Mouse (Mus musculus): ENCODE data around the gene Anapc15-ps. TPM values are rescaled to one million over a fixed set of nuclear protein-coding genes. Genes with fewer than 3 reads are reported as not detected.

Anapc15-ps gene
- polyA plus RNA-seq, 1 experiment from 2014 or later = not detected

- Histone ChIP-seq H3K27ac (replicated peaks) (no peak overlapping the region), H3K36me3 (replicated peaks) (no peaks in the 10 kb centered on the region), H3K4me1 (peaks cover 9% of the 10 kb centered on the region), H3K27me3 (replicated peaks; ENCODE audit: low read depth, poor library complexity, severe bottlenecking) (no peaks in the 10 kb centered on the region), H3K4me3 (no peak overlapping the region), H3K9me3 (no peaks in the 10 kb centered on the region)
- 86% methylated on average over 4 of the region's 4 CpGs for WGBS
- DNase-seq (ENCODE audit: low spot score) = no peak
These were observed 12.8 kb upstream of the Anapc15-ps start for GRCm38 (mm10) chr10:95686041-95686440.

DNA sequence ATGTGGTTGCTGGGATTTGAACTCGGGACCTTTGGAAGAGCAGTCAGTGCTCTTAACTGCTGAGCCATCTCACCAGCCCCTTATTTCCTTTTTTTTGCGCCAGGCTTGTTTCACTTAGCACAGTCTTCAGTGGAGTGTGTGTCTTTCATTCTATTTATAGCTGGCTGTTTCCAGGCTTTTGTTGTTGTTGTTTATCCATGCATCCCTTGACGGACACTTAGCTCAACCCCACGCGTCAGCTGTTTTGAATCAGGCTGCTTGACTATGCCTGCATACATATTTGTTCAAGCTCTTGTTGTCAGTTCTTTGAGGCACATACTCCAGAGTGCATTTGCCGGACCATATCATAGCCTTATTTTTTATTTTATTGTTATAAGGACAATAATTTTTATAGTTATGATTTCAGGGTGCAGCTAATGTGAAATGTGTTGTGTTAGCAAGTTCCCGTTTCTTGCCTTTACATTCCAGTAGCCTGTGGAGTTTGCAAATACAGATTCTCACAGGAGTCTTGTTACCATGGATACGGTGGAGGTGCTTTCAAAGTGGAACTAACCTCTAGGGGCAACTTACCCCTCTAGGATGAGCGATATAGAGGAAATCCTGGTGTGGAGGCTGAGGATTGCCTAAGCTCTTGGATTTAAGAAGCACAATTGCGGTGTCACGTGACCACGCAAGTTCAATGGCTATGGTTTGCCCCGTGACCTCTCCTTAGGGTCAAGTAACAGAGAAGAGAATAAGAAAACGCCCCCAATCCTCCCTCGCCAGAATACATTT lies 11.7 kb upstream of the Anapc15-ps start:
- Histone ChIP-seq H3K4me3 (no peak overlapping the region), H3K9me3 (no peaks in the 10 kb centered on the region), H3K36me3 (replicated peaks) (no peaks in the 10 kb centered on the region), H3K27me3 (replicated peaks; ENCODE audit: low read depth, poor library complexity, severe bottlenecking) (no peaks in the 10 kb centered on the region), H3K27ac (replicated peaks) (no peak overlapping the region), H3K4me1 (peaks cover 20% of the 10 kb centered on the region)
- DNase-seq (ENCODE audit: low spot score) = peak; percentile 42
- WGBS = 41% methylated on average over 15 of the region's 15 CpGs

GRCm38 (mm10) chr10:95684250-95684649 lies 11.0 kb upstream of the Anapc15-ps start:
- Histone ChIP-seq H3K4me3 (no peak overlapping the region), H3K4me1 (peaks cover 20% of the 10 kb centered on the region), H3K36me3 (replicated peaks) (no peaks in the 10 kb centered on the region), H3K27me3 (replicated peaks; ENCODE audit: low read depth, poor library complexity, severe bottlenecking) (no peaks in the 10 kb centered on the region), H3K27ac (replicated peaks) (no peak overlapping the region), H3K9me3 (no peaks in the 10 kb centered on the region)
- no peak for DNase-seq (ENCODE audit: low spot score)
- 91% methylated on average over 4 of the region's 4 CpGs for WGBS

DNA sequence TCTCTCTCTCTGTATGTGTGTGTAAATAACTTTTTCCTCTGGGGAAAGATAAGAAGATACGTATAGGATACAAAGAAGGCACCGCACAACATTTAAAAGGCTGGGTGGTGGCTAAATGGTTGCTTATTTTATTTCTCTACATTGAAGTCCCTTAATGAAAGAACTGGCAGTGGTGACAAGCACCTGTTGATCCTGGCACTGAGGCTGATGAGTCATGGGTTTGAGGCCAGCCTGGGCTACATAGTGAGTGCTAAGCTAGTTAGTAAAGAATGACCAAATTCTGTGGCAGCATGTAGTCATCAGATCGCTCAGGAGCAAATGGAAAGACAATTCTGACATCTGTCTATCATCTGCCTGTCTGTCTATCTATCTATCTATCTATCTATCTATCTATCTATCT lies 10.5 kb upstream of the Anapc15-ps start:
- Histone ChIP-seq H3K27me3 (replicated peaks; ENCODE audit: low read depth, poor library complexity, severe bottlenecking) (no peaks in the 10 kb centered on the region), H3K36me3 (replicated peaks) (no peaks in the 10 kb centered on the region)
- 97% methylated on average over 3 of the region's 3 CpGs for WGBS

DNA sequence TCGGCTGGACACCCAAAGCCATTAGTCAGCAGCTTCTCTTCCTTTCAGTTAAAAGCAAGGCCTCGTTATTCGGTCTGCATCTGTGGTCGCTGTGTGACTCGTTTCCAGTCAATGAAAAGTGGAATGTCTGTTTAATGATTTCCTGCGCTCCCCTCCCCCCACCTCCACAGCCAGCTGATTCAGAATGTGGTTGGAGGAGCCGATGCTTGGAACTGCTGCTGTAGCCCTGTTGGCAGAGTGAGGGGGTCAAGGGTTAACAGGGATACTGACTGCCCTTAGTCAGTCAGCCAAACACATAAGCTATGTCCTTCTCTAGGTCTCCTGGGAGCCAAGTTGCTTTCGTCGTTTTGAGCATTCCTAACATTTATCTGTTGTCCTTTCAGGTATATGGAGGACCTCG lies 9.7 kb upstream of the Anapc15-ps start:
- H3K36me3 ChIP-seq (replicated peaks) = no peaks in the 10 kb centered on the region
- no peak overlapping the region for H3K27ac ChIP-seq (replicated peaks)
- no peaks in the 10 kb centered on the region for H3K9me3 ChIP-seq
- WGBS = 57% methylated on average over 10 of the region's 10 CpGs
- H3K27me3 ChIP-seq (replicated peaks; ENCODE audit: low read depth, poor library complexity, severe bottlenecking) = no peaks in the 10 kb centered on the region
- DNase-seq (ENCODE audit: low spot score) = no peak
- H3K4me3 ChIP-seq = no peak overlapping the region
- peaks cover 30% of the 10 kb centered on the region for H3K4me1 ChIP-seq

More for the DNA sequence above, 10.5 kb upstream of the Anapc15-ps start:
- Histone ChIP-seq H3K4me3 (no peak overlapping the region), H3K4me1 (peaks cover 24% of the 10 kb centered on the region), H3K9me3 (no peaks in the 10 kb centered on the region), H3K27ac (replicated peaks) (no peak overlapping the region)
- DNase-seq (ENCODE audit: low spot score) = no peak

DNA sequence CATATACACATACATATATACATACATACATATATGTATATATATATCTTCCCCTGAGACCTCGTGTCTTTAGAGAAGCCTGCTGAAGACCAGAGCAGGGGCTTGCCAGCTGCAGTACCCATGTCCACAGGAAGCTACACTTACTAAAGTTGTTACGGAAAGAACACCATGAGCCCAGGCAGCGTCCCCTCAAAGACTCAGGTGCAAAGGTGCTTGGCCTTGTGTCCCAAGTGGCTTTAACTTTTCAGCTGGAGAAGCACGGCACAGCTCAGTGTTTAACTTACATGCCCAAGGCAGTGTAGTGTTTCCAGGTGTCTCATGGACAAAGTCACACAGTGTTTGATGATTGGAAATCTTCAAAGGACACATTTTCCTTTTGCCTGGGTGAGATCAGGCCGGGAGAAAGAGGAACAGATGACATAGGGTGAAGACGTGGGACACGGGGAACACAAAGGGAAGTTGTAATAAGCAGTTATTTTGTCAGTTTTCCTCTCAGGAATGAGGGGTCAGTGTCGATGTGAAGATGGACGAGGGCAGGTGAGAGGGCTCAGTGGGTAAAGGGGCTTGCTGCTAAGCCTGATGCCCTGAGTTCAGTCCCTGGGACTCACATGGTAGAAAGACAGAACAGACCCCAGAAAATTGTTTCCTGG lies 9.0 kb upstream of the Anapc15-ps start:
- Histone ChIP-seq H3K27me3 (replicated peaks; ENCODE audit: low read depth, poor library complexity, severe bottlenecking) (no peaks in the 10 kb centered on the region), H3K9me3 (no peaks in the 10 kb centered on the region), H3K36me3 (replicated peaks) (no peaks in the 10 kb centered on the region), H3K27ac (replicated peaks) (no peak overlapping the region), H3K4me3 (no peak overlapping the region), H3K4me1 (peaks cover 35% of the 10 kb centered on the region)
- 79% methylated on average over 9 of the region's 9 CpGs for WGBS
- DNase-seq (ENCODE audit: low spot score) = no peak

DNA sequence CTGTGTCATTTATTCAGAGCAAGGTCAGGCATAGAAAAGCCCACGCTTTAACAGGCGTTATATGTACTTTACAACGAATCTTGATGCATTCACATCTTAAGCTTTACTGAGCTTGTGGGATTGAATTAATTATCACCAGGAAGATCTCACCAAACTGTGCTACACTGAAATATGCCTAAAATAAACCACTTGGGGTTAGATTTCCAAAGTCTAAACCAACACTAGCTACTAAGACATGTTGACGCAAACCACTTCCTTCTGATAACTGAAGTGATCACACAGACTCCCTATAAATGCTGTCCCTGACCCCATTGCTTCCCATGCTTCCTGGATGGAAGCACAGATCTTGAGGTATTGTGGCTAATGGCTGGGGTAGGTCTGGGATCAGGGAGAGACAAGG lies 8.2 kb upstream of the Anapc15-ps start:
- no peaks in the 10 kb centered on the region for H3K27me3 ChIP-seq (replicated peaks; ENCODE audit: low read depth, poor library complexity, severe bottlenecking)
- H3K4me1 ChIP-seq = peaks cover 35% of the 10 kb centered on the region
- DNase-seq (ENCODE audit: low spot score) = no peak
- WGBS = 84% methylated on average over 4 of the region's 4 CpGs
- no peaks in the 10 kb centered on the region for H3K9me3 ChIP-seq
- no peak overlapping the region for H3K27ac ChIP-seq (replicated peaks)
- H3K36me3 ChIP-seq (replicated peaks) = no peaks in the 10 kb centered on the region
- H3K4me3 ChIP-seq = 0 out of 2 replicates have a peak overlapping the region, but pooled peaks have one; percentile 23

DNA sequence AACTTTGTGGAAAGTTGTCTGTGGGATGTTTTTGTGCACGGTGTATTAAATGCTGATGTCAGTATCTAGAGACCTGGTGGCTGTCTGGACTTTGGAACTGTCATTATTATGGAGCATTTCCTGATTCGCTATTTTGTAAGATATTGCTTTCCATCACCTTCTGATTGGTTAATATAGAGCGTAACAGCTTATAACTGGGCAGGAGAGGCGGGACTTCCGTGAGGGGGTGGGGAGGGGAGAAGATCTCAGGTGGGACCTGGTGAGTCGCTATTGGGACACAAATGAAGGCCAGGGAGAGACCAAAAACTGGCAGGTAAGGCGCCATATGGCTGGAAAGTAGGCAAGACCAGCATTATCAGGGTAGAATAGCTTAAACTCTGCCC lies 7.8 kb upstream of the Anapc15-ps start:
- 55% methylated on average over 7 of the region's 7 CpGs for WGBS
- Histone ChIP-seq H3K27me3 (replicated peaks; ENCODE audit: low read depth, poor library complexity, severe bottlenecking) (no peaks in the 10 kb centered on the region), H3K36me3 (replicated peaks) (no peaks in the 10 kb centered on the region), H3K9me3 (no peaks in the 10 kb centered on the region), H3K4me1 (peaks cover 35% of the 10 kb centered on the region), H3K27ac (replicated peaks) (no peak overlapping the region), H3K4me3 (peak overlapping the region; percentile 44)
- peak; percentile 27 for DNase-seq (ENCODE audit: low spot score)

DNA sequence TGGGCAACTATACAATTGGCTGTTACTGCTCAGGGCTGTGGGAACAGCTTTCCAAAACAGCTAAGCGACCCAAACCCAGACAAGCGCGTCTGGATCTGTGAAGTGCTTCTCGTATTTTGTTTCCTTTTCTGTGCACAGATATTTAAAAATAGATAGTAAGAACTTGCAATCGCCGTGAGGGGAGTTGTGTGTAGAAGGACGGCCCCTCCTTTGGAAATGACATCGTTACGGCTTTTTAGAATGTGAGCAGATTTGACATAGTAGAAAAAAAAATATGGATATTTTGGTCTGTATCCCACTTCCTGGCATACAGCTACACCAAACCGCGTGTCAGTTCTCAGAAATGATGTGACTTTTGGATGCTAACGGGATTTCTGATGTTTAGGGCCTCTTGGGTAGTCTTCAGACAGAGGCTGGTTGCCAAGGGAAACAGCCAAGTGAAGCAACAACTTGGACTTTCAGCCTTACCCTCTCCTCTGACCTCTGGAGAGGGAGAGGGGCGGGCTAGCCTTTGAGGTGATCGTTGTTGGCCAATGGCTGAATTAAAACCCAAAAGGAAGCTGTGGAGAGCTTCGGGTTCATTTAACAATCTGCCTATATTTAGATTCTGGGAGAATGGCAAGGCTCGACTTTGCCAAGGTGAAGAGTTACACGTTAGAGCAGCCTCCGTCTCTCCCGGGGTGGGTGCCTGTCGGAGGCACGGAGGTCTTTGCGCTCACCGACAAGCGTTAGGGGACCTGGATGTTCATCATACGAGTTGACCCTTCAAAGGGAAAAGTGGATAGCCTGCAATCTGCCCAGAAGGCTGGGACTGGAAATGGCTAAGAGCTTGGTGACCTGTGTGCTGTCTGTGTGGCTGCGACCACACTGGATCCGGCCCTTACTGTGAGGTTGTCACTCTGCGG lies 7.2 kb upstream of the Anapc15-ps start:
- DNase-seq (ENCODE audit: low spot score) = no peak
- Histone ChIP-seq H3K36me3 (replicated peaks) (no peaks in the 10 kb centered on the region), H3K27me3 (replicated peaks; ENCODE audit: low read depth, poor library complexity, severe bottlenecking) (no peaks in the 10 kb centered on the region), H3K27ac (replicated peaks) (peak overlapping the region; percentile 48), H3K4me3 (peak overlapping the region; percentile 44), H3K4me1 (peaks cover 35% of the 10 kb centered on the region), H3K9me3 (no peaks in the 10 kb centered on the region)
- 69% methylated on average over 28 of the region's 28 CpGs for WGBS

DNA sequence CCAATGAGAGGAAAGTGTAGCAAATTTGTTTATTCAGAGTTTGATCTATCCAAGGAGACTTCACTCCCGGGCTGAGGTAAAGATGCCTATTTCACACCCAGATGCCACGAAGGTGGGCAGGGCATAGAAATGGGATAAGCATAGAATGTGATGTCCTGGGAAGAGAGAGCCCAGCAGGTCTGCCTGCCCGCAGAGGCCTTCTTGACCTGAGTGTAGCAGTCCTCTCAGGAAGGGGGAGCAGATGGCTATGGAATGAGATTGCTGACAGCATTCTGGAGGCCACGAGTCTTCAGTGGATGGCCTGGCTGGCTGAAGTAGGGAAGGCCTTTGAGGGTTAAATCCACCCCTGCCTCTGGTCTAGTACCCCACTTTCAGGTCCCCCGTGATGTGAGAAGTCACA lies 5.9 kb upstream of the Anapc15-ps start:
- no peaks in the 10 kb centered on the region for H3K27me3 ChIP-seq (replicated peaks; ENCODE audit: low read depth, poor library complexity, severe bottlenecking)
- H3K27ac ChIP-seq (replicated peaks) = no peak overlapping the region
- 92% methylated on average over 5 of the region's 5 CpGs for WGBS
- H3K36me3 ChIP-seq (replicated peaks) = no peaks in the 10 kb centered on the region
- H3K4me1 ChIP-seq = peaks cover 29% of the 10 kb centered on the region
- no peak overlapping the region for H3K4me3 ChIP-seq
- DNase-seq (ENCODE audit: low spot score) = no peak
- no peaks in the 10 kb centered on the region for H3K9me3 ChIP-seq

DNA sequence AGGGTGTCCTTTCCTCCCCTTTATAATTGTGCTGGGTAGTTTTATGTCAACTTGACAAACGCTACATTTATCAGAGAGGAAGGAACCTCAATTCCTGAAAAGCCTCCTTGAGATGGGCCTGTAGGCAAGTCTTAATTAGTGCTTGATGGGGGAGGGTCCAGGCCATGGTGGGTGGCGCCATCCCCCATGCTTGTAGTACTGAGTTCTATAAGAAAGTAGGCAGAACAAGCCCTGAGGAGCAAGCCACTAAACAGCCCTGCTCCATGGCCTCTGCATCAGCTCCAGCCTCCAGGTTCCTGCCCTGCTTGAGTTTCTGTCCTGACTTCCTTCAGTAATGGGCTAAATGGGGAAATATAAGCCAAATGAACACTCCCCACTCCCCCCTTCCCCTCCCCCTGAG lies 5.4 kb upstream of the Anapc15-ps start:
- Histone ChIP-seq H3K4me1 (peaks cover 29% of the 10 kb centered on the region), H3K9me3 (no peaks in the 10 kb centered on the region), H3K27ac (replicated peaks) (no peak overlapping the region), H3K36me3 (replicated peaks) (no peaks in the 10 kb centered on the region), H3K4me3 (no peak overlapping the region), H3K27me3 (replicated peaks; ENCODE audit: low read depth, poor library complexity, severe bottlenecking) (no peaks in the 10 kb centered on the region)
- WGBS = 88% methylated on average over 2 of the region's 2 CpGs
- DNase-seq (ENCODE audit: low spot score) = no peak

- Histone ChIP-seq H3K4me1 (peaks cover 29% of the 10 kb centered on the region), H3K9me3 (no peaks in the 10 kb centered on the region), H3K4me3 (no peak overlapping the region), H3K36me3 (replicated peaks) (no peaks in the 10 kb centered on the region), H3K27ac (replicated peaks) (no peak overlapping the region), H3K27me3 (replicated peaks; ENCODE audit: low read depth, poor library complexity, severe bottlenecking) (no peaks in the 10 kb centered on the region)
- no peak for DNase-seq (ENCODE audit: low spot score)
- 81% methylated on average over 7 of the region's 7 CpGs for WGBS
These were observed 5.0 kb upstream of the Anapc15-ps start for GRCm38 (mm10) chr10:95678241-95678640.
